Mouse (Mus musculus): ENCODE results near the gene Esyt1. TPM values are rescaled to one million over a fixed set of nuclear protein-coding genes. Genes with fewer than 3 reads are reported as not detected.
A peak's percentile ranks its signal among the peaks of the same experiment; 100 is the strongest.
"Not testable (repeated sequence)": the region's sequence is repeated elsewhere in the genome, so short reads cannot be mapped to it uniquely, and the experiment has no call there.

Esyt1 gene
- polyA plus RNA-seq, 1 experiment, result 75.2 TPM

DNA sequence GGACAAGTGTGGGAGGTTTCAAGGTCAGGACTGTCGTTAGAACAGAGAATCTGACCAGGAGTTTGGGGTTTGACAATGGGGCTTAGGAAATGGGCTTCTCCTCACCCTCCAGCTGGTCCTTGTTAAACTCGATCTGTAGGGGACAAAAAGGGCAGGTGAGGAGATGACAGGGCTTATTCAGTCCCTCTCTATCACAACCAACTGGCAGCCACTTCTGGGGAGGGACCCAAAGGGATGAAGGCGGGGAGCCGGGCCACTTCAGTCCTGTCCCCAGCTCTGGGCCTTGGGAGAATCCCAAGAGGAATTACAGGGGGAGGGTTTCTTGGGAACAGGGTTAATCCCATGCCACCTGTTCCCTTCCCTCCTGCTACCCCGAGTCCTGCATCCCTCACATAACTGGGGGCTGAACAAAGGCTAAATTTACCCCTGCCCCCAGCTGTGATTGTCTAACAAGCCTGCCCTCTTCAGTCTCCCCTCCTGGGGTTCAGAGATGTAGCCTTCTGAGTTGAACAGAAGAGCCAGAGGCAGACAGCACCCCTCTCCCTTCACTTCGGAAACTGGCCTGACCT, 29.1 kb downstream of the Esyt1 start:
- no peak for TF ChIP-seq CTCF (IDR thresholded peaks at IDR 0.05; ENCODE audit: borderline replicate concordance, insufficient read depth, low read length)
- TF ChIP-seq POLR2A (IDR thresholded peaks at IDR 0.05; ENCODE audit: low read depth, low read length), result no peak
- Histone ChIP-seq H3K27ac (ENCODE audit: insufficient read depth, low read length) (no peak overlapping the region), H3K4me1 (ENCODE audit: control insufficient read depth, insufficient read depth, low read length) (0 out of 2 replicates have a peak, but pooled peaks cover 5% of the 10 kb centered on the region), H3K4me3 (ENCODE audit: insufficient read depth, low read length) (no peak overlapping the region)

GRCm38 (mm10) chr10:128495903-128496302, 29.8 kb downstream of the Esyt1 start:
- TF ChIP-seq CTCF (IDR thresholded peaks at IDR 0.05; ENCODE audit: borderline replicate concordance, insufficient read depth, low read length) (no peak), POLR2A (IDR thresholded peaks at IDR 0.05; ENCODE audit: low read depth, low read length) (no peak)
- Histone ChIP-seq H3K4me1 (ENCODE audit: control insufficient read depth, insufficient read depth, low read length) (0 out of 2 replicates have a peak, but pooled peaks cover 5% of the 10 kb centered on the region), H3K27ac (ENCODE audit: insufficient read depth, low read length) (no peak overlapping the region), H3K4me3 (ENCODE audit: insufficient read depth, low read length) (no peak overlapping the region)

GRCm38 (mm10) chr10:128495270-128495669, 30.4 kb downstream of the Esyt1 start:
- Histone ChIP-seq H3K4me1 (ENCODE audit: control insufficient read depth, insufficient read depth, low read length) (0 out of 2 replicates have a peak, but pooled peaks cover 5% of the 10 kb centered on the region), H3K27ac (ENCODE audit: insufficient read depth, low read length) (no peak overlapping the region), H3K4me3 (ENCODE audit: insufficient read depth, low read length) (peak overlapping the region; percentile 85)
- TF ChIP-seq CTCF (IDR thresholded peaks at IDR 0.05; ENCODE audit: borderline replicate concordance, insufficient read depth, low read length), result no peak
- TF ChIP-seq POLR2A (IDR thresholded peaks at IDR 0.05; ENCODE audit: low read depth, low read length), result no peak

DNA sequence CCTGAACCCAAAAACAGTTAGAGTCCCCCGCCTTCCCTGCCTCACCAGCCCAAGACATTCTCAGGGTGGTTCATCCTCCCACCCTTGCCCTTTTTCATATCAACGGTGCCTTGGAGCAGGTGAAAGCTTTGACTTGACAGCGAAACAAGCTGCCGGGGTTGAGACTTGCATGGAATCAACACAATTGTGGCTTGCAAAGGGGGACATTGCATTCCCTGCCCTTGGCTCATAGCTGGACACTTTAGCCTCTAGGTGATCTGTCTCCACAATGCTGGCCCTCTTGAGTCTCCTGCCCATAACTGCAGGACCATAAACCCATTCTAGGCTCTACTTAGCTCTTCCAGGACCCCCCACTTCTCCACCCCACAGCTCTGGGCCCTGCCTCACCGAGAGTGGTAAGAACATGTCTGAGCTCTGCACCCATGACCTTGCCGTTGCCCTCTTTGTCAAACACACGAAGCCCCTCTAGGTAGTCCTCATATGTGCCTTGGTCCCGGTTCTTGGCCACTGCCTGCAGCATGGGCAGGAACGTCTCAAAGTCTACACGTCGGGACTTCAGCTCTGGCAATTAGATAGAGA, 30.9 kb downstream of the Esyt1 start:
- Histone ChIP-seq H3K27ac (ENCODE audit: insufficient read depth, low read length) (peak overlapping the region; percentile 84), H3K4me1 (ENCODE audit: control insufficient read depth, insufficient read depth, low read length) (0 out of 2 replicates have a peak, but pooled peaks cover 5% of the 10 kb centered on the region), H3K4me3 (ENCODE audit: insufficient read depth, low read length) (peak overlapping the region; percentile 85)
- TF ChIP-seq CTCF (IDR thresholded peaks at IDR 0.05; ENCODE audit: borderline replicate concordance, insufficient read depth, low read length), result no peak
- TF ChIP-seq POLR2A (IDR thresholded peaks at IDR 0.05; ENCODE audit: low read depth, low read length), result peak; percentile 18; the same call in 1 of the 2 replicates

DNA sequence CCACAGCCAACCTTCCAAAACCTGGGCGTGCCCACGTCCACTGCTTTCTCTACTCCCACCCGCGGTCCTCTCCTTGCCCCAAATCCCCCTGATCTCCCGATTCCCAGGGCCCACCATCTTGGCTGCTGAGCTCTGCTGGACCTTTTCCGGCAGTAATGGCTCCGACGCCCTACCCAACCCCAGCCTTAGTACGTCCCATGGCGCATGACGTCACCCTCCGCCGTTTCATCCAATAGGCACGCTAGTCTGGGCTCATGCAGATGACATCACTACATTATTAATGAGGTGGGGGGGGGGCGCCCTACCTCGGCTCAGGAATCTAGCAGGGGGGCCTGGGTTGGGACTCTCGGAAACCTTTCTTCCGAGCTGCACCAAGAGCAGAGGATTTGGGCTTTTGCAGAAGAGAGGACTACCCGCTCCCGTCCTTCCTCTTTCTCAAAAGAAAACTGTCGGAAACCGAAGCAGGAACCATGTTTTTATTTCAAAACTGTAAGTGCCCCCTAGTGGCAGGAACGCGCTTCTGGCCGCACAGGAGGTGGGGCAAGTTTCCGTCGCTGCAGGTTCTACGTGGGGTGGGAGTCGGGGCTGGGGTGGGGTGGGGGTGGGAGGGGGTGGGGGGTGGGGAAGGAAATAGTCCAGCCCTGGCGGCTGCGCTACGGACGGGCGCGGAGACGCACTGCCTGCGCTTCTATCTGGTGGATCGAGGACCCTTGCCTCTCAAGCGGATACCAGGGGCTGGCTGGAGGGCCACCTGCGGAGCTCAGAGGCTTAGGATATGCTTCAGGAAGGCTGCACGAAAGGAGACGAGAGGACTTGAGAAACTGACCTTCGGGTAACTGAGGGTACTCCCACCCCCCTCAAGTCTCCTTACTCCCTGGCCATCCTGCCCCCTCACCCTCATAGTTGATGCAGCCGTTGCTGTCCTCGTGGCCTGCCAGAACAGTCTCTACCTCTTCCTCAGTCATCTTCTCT, 31.7 kb downstream of the Esyt1 start, which contains the start of gene Myl6:
TSS of gene Myl6 (minus strand) at position 451 of the 972 bp plus-strand sequence.
- Histone ChIP-seq H3K4me1 (ENCODE audit: control insufficient read depth, insufficient read depth, low read length) (peaks cover 8% of the 10 kb centered on the region; the same call in 1 of the 2 replicates), H3K4me3 (ENCODE audit: insufficient read depth, low read length) (peak within 1 kb of the TSS; percentile 97), H3K27ac (ENCODE audit: insufficient read depth, low read length) (peak within 1 kb of the TSS; percentile 96)
- TF ChIP-seq POLR2A (IDR thresholded peaks at IDR 0.05; ENCODE audit: low read depth, low read length) (peak; percentile 98), CTCF (IDR thresholded peaks at IDR 0.05; ENCODE audit: borderline replicate concordance, insufficient read depth, low read length) (0 out of 2 replicates have a peak, but pooled peaks have one; percentile 31)

DNA sequence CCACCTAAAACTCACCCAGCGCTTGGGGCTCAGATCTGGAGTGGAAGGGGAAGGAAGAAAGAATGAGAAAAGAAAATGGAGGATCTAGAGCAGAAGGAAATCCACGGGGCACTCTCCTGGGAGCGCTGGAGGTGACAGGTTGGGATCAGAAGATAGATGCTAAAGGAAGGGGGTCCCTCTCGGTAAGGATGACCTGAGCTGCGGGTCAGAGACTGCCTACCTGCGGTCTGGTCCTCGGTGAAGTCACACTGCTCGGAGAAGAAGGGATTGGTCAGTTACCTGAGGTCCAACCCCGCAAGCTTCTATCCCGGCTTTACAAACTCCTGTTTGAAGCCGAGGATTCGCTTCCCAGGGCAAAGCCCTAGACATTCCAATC, 32.4 kb downstream of the Esyt1 start:
- peak overlapping the region; percentile 94 for H3K27ac ChIP-seq (ENCODE audit: insufficient read depth, low read length)
- H3K4me3 ChIP-seq (ENCODE audit: insufficient read depth, low read length), result peak overlapping the region; percentile 97
- peaks cover 8% of the 10 kb centered on the region; the same call in 1 of the 2 replicates for H3K4me1 ChIP-seq (ENCODE audit: control insufficient read depth, insufficient read depth, low read length)
- TF ChIP-seq POLR2A (IDR thresholded peaks at IDR 0.05; ENCODE audit: low read depth, low read length) (no peak), CTCF (IDR thresholded peaks at IDR 0.05; ENCODE audit: borderline replicate concordance, insufficient read depth, low read length) (no peak)

GRCm38 (mm10) chr10:128492633-128493311, 32.9 kb downstream of the Esyt1 start:
- peak overlapping the region; percentile 94 for H3K27ac ChIP-seq (ENCODE audit: insufficient read depth, low read length)
- TF ChIP-seq POLR2A (IDR thresholded peaks at IDR 0.05; ENCODE audit: low read depth, low read length), result peak; percentile 55; the same call in 1 of the 2 replicates
- TF ChIP-seq CTCF (IDR thresholded peaks at IDR 0.05; ENCODE audit: borderline replicate concordance, insufficient read depth, low read length), result no peak
- peaks cover 8% of the 10 kb centered on the region; the same call in 1 of the 2 replicates for H3K4me1 ChIP-seq (ENCODE audit: control insufficient read depth, insufficient read depth, low read length)
- peak overlapping the region; percentile 97 for H3K4me3 ChIP-seq (ENCODE audit: insufficient read depth, low read length)

DNA sequence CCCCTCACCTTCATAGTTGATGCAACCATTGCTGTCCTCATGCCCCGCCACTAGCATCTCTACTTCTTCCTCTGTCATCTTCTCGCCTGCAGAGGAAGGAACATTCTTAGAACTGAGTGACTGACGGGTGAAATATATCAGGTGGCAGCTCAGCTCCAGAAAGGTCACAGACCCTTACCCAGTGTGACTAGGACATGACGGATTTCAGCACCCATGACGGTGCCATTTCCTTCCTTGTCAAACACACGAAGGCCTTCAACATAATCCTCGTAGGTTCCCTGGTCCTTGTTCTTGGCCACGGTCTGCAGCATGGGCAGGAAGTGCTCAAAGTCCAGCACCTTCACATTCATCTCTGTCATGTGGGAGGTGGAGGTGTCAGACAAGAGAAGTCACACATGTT, 33.6 kb downstream of the Esyt1 start:
- H3K4me1 ChIP-seq (ENCODE audit: control insufficient read depth, insufficient read depth, low read length), result not testable (repeated sequence)
- peak overlapping the region; percentile 94 for H3K27ac ChIP-seq (ENCODE audit: insufficient read depth, low read length)
- H3K4me3 ChIP-seq (ENCODE audit: insufficient read depth, low read length), result peak overlapping the region; percentile 97

DNA sequence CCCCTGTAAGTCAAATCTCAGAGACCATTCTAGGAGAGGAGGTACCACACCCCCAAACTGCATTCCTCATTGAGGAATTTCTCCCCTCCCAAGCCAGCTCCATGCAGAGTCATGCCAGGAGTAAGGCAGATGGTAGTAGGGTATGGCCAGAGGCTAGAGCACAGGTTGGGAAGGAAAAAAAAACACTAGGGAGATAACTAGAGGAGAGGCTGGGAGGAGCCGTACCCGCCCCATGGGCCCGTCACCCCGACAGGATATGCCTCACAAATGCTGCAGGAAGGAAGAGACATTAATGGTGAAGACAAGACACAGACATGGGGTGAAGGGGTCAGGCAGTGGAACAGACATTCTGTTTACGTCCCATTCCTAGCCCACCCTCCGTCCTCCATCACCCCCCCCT, 34.2 kb downstream of the Esyt1 start:
- Histone ChIP-seq H3K27ac (ENCODE audit: insufficient read depth, low read length) (peak overlapping the region; percentile 94), H3K4me3 (ENCODE audit: insufficient read depth, low read length) (peak overlapping the region; percentile 97), H3K4me1 (ENCODE audit: control insufficient read depth, insufficient read depth, low read length) (peaks cover 8% of the 10 kb centered on the region; the same call in 1 of the 2 replicates)
- TF ChIP-seq POLR2A (IDR thresholded peaks at IDR 0.05; ENCODE audit: low read depth, low read length) (peak; percentile 40; the same call in 1 of the 2 replicates), CTCF (IDR thresholded peaks at IDR 0.05; ENCODE audit: borderline replicate concordance, insufficient read depth, low read length) (no peak)

Data from embryonic fibroblast, embryonic 13.5 days (primary cell).